Mouse (Mus musculus): ENCODE measurements around the gene Cox4i2.

GRCm38 (mm10) chr2:152781031-152781711 lies 27.2 kb downstream of the Cox4i2 start:
- TF ChIP-seq POLR2A (IDR thresholded peaks at IDR 0.05; ENCODE audit: insufficient read depth, low read depth, low read length) (no peak), CTCF (IDR thresholded peaks at IDR 0.05; ENCODE audit: insufficient read depth, low read depth, low read length) (no peak)

All from olfactory bulb, adult 2 months (tissue).